Mouse (Mus musculus) heart, postnatal 25 days (tissue): Measurements from ENCODE around the gene Slc8a3. TPM values are rescaled to one million over a fixed set of nuclear protein-coding genes. Genes with fewer than 3 reads are reported as not detected.
"Not testable (repeated sequence)": the region's sequence is repeated elsewhere in the genome, so short reads cannot be mapped to it uniquely, and the experiment has no call there.

Experiments used
- DNase-seq: peaks from one replicate; pipeline ENCODE4 v3.0.0; 2022; ENCODE audit warnings: low spot score
- intact Hi-C: fragments of 180-260 bp; cut with DNase I; formaldehyde crosslinking; loops from one replicate; pipeline ENCODE4 v1.15.1; 2025
- total RNA-seq, 2 experiments: library from RNA; stranded (reverse); gene quantifications; 2 replicates each; pipeline ENCODE4 v1.2.3; 2021

Gene Slc8a3
- under 1 TPM; 0.11 to 0.13 TPM for total RNA-seq

GRCm38 (mm10) chr12:81332875-81333421 lies at the start of gene Slc8a3:
Slc8a3 (minus strand) TSS chr12:81333180.
- intact Hi-C loops, result no loop called here
- DNase-seq, result no peak

GRCm38 (mm10) chr12:81379364-81379763 lies 46.4 kb upstream of the Slc8a3 start, which contains the start of gene Gm4787:
Gm4787 (minus strand) TSS chr12:81379464.
- DNase-seq, intact Hi-C loops: not testable (repeated sequence)

GRCm38 (mm10) chr12:81333841-81334240 lies 861 bp upstream of the Slc8a3 start:
- intact Hi-C loops, result no loop called here
- DNase-seq, result no peak

DNA sequence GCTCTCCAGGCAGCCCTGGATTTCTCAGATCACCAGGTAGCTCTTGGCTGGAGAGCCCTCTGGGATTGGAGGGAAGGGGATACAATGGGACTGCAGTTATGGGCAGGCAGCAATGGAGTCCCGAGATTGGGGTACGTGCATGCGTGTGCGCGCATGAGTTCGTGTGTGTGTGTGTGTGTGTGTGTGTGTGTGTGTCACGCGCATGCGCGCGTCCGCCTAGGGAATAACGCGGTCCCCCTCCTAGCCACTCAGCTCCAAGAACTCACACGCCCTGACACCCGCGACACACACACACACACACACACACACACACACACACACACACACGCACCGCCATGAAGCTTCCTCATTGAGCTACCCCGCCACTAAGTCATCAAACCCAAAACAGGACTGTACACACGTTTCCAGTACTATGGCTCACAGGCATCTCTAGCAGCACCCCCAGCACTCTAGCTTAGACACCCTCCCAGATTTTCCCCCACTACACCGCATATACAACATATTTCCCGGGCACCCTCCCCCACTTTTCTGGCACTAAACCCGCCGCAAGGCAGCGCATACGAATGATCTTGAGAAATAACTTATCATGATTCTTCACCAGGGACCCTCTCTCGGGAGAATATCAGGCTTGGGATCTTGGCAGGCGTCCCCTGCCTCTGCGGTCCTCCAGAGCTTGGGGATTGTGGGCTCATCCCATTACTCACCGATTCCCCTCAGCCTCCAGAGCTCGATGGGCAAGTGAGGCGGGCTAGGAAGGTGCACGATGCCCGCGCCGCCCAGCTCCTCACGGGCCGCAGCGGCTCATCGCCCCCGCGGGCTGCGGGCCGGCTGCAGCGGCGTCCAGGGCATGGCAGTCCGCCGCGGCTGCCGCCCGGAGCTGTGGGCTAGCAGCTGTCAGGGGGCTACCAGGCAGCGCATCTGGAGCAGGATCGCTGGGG lies 774 bp downstream of the Slc8a3 start:
- intact Hi-C loops, result no loop called here
- no peak for DNase-seq

GRCm38 (mm10) chr12:81331046-81331638 lies 1.8 kb downstream of the Slc8a3 start:
- DNase-seq, result no peak
- intact Hi-C loops, result no loop called here

DNA sequence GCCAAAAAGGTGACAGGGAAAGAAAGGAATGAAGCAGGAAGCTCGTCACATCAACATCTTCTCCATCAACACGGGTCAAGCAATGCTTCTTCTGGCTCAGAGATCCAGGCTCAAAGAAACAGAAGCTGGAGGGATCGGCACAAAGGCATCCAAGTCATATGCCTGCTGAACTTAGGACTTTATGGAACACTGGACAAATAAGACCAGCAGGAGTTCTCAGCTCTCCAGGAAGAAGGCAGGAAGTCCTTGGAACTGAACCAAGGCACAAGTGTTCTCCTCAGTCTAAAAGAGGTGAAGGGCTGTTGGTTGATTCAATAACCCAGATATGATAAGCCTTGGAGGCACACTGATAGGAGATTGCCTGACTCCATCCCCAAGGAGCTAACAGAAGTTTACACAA lies 8.0 kb downstream of the Slc8a3 start:
- intact Hi-C loops, result no loop called here
- DNase-seq, result no peak

GRCm38 (mm10) chr12:81324116-81324515 lies 8.9 kb downstream of the Slc8a3 start:
- no peak for DNase-seq
- intact Hi-C loops, result no loop called here

- intact Hi-C loops, result no loop called here
- DNase-seq, result no peak
These were observed 12.0 kb downstream of the Slc8a3 start for GRCm38 (mm10) chr12:81321021-81321420.

- intact Hi-C loops, result no loop called here
- DNase-seq, result no peak
These were observed 15.2 kb downstream of the Slc8a3 start for GRCm38 (mm10) chr12:81317811-81318210.

GRCm38 (mm10) chr12:81315953-81316352 lies 17.0 kb downstream of the Slc8a3 start:
- DNase-seq, result no peak
- intact Hi-C loops, result no loop called here

GRCm38 (mm10) chr12:81303626-81304025 lies 29.4 kb downstream of the Slc8a3 start:
- DNase-seq, result no peak
- intact Hi-C loops, result no loop called here

DNA sequence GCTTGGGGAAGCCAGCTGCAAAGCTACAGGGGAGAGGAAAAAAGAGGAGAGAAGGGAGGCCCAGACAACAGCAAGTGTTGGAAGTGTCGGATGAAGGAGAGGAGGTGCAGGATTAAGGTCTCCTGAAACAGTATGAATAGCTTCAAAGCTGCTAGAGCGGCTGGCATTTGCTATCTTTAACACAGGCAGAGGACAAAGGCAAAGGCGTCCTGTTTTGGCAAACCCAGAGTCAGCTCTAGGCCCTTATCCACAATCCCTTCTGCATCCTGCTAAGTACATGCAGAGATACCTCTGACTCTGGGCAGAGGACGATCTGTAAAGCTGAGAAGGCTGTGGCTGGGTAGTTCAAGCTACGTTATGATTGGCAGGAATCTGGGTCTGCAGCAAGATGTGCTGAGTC lies 38.4 kb downstream of the Slc8a3 start:
- no peak for DNase-seq
- intact Hi-C loops, result no loop called here

DNA sequence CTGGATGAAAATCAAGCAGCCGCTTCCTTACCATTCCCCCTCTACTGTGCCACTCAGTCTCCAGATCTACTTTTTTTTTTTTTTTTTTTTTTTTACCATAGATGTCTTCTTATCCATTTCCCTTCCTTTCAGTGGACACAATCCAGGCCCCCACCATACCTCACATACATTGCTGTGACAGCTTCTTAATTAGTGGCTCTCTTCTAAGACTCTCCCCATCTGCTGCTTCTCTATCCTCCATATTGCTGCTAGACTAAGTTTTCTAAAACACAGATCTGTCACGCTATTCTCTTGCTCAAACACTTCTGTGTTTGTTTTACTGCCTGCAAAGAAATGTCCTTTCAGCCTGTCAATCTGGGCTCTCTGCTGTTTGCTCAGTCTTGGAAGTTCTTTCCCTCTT lies 54.9 kb downstream of the Slc8a3 start:
- no peak for DNase-seq
- intact Hi-C loops, result no loop called here

DNA sequence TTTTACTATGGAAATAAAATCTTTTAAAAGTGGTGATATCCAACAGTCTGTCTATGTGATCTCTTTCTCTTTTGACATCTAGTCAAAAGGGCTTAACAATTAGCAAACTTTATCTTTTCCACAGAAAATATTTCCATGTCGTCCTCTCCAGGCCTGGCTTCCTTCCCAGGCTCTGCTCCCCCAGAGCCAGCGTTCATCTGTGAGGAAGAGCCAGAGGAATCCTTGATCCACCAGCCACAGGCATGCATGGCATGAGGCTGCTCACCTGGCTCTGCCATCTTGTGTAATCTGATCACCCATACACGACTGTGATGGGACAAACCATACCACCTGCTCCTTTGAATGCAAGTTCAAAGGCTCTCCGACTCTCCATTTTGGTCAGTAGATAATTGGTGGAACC lies 58.4 kb downstream of the Slc8a3 start:
- intact Hi-C loops, result no loop called here
- DNase-seq, result no peak

- intact Hi-C loops, result no loop called here
- DNase-seq, result no peak
These were observed 59.6 kb downstream of the Slc8a3 start for GRCm38 (mm10) chr12:81273333-81273732.

DNA sequence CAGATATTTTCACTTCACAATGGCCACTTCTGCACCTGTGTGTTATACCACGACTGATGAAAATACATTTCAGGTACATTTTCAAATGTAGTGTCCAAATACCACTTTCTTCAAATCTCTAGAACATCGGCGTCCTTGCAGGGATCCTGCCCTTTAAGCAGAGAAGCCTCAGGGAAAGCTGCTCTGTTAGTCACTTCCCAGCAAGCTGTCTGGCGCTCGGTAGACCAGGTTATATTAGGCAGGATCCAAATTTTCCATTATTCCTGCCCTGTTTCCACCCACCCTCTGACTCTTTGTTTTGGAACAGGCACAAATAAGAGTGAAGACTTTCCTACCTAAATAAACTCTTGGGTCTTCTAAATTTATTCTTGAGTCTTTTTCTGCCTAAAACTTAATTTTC lies 63.7 kb downstream of the Slc8a3 start:
- intact Hi-C loops, result no loop called here
- no peak for DNase-seq

GRCm38 (mm10) chr12:81262821-81263220 lies 70.2 kb downstream of the Slc8a3 start:
- intact Hi-C loops, result no loop called here
- DNase-seq, result no peak

GRCm38 (mm10) chr12:81258215-81258614 lies 74.8 kb downstream of the Slc8a3 start:
- intact Hi-C loops, result no loop called here

GRCm38 (mm10) chr12:81245411-81245810 lies 87.6 kb downstream of the Slc8a3 start:
- no peak for DNase-seq
- intact Hi-C loops, result no loop called here

More at GRCm38 (mm10) chr12:81258215-81258614, 74.8 kb downstream of the Slc8a3 start:
- no peak for DNase-seq

GRCm38 (mm10) chr12:81244954-81245353 lies 88.0 kb downstream of the Slc8a3 start:
- DNase-seq, result no peak
- intact Hi-C loops, result no loop called here

GRCm38 (mm10) chr12:81244492-81244891 lies 88.5 kb downstream of the Slc8a3 start:
- intact Hi-C loops, result no loop called here
- DNase-seq, result no peak
